Mouse (Mus musculus): Measurements from ENCODE around the gene Lrig2. TPM values are rescaled to one million over a fixed set of nuclear protein-coding genes. Genes with fewer than 3 reads are reported as not detected.

Lrig2 gene
- polyA plus RNA-seq, 1 experiment: 4.8 TPM

DNA sequence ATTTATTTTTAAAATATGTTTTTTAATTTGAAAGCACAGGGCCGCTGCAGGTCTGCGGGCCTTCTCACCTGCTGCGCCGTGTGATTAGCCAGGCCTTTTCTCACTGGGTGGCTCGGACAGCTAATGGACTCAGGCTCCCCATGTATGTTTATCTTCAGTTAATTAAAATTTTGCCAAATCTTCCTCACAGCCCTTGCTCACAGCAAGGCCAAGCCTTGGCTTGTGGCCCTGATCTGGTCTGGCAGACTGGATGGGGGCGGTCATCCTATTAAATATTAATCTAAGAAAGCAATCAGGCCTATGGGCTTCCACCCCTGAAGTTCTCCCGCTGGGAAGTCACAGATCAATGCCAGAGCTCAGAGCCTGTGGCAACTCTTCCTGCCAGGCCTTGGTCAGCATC is 87.4 kb downstream of the Lrig2 start:
- Histone ChIP-seq H3K36me3 (ENCODE audit: control insufficient read depth, insufficient read depth) (no peaks in the 10 kb centered on the region), H3K4me3 (no peak overlapping the region), H3K27me3 (ENCODE audit: control insufficient read depth, insufficient read depth, insufficient read length) (no peaks in the 10 kb centered on the region), H3K79me2 (ENCODE audit: control insufficient read depth, insufficient read depth) (no peaks in the 10 kb centered on the region), H3K4me2 (ENCODE audit: low read depth) (no peak overlapping the region), H3ac (ENCODE audit: control insufficient read depth, insufficient read length) (no peak overlapping the region)
- no peak for TF ChIP-seq SRF (IDR thresholded peaks at IDR 0.05; ENCODE audit: control insufficient read depth, insufficient read length, low read depth)
- TF ChIP-seq MYOG (IDR thresholded peaks at IDR 0.05; ENCODE audit: control insufficient read depth in 1 of 3, insufficient read depth in 1 of 3, insufficient read length in 2 of 3, low read depth in 2 of 3): no peak
- no peak for TF ChIP-seq POLR2AphosphoS2 (IDR thresholded peaks at IDR 0.05; ENCODE audit: insufficient read length, low read depth)
- no peak for TF ChIP-seq CEBPB (IDR thresholded peaks at IDR 0.05; ENCODE audit: insufficient read depth, poor library complexity, severe bottlenecking)
- no peak for TF ChIP-seq TCF12 (IDR thresholded peaks at IDR 0.05; ENCODE audit: insufficient read depth, poor library complexity, severe bottlenecking)
- TF ChIP-seq TCF3 (IDR thresholded peaks at IDR 0.05; ENCODE audit: insufficient read length, low read depth): no peak
- no peak for TF ChIP-seq POLR2A (IDR thresholded peaks at IDR 0.05; ENCODE audit: insufficient read length, low read depth)
- TF ChIP-seq E2F4 (IDR thresholded peaks at IDR 0.05; ENCODE audit: insufficient read depth): no peak
- TF ChIP-seq MYOD1 (IDR thresholded peaks at IDR 0.05; ENCODE audit: control insufficient read depth in 1 of 3, insufficient read length in 2 of 3, low read depth in 2 of 3): no peak
- no peak for TF ChIP-seq MAX (IDR thresholded peaks at IDR 0.05; ENCODE audit: low read depth)
- no peak for TF ChIP-seq REST (IDR thresholded peaks at IDR 0.05; ENCODE audit: insufficient read depth, insufficient read length)
- no peak for TF ChIP-seq USF1 (IDR thresholded peaks at IDR 0.05; ENCODE audit: low read depth)

DNA sequence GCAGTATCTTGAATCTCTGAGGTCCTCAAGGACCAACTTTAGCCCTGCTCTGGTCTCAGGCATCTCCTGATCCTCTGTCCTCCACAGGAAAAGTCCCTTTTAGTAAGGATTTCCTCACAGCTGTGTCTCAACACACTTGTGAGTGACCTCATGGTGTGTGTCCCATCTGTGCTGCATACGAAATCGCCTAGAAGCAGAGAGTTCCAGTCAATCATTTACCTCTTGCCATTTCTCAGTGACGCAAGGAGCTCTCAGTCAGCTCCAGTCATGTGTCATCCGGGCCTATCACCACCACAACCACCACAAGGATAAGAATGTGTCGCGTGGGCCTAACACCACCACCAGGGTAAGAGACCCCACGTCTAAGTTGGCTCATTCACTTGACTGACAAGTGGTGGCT is 90.8 kb downstream of the Lrig2 start:
- no peak overlapping the region for H3ac ChIP-seq (ENCODE audit: control insufficient read depth, insufficient read length)
- H3K79me2 ChIP-seq (ENCODE audit: control insufficient read depth, insufficient read depth): no peaks in the 10 kb centered on the region
- H3K4me2 ChIP-seq (ENCODE audit: low read depth): no peak overlapping the region
- no peak overlapping the region for H3K4me3 ChIP-seq
- H3K27me3 ChIP-seq (ENCODE audit: control insufficient read depth, insufficient read depth, insufficient read length): no peaks in the 10 kb centered on the region
- H3K36me3 ChIP-seq (ENCODE audit: control insufficient read depth, insufficient read depth): no peaks in the 10 kb centered on the region
- TF ChIP-seq TCF12 (IDR thresholded peaks at IDR 0.05; ENCODE audit: insufficient read depth, poor library complexity, severe bottlenecking) (no peak), CEBPB (IDR thresholded peaks at IDR 0.05; ENCODE audit: insufficient read depth, poor library complexity, severe bottlenecking) (no peak), E2F4 (IDR thresholded peaks at IDR 0.05; ENCODE audit: insufficient read depth) (no peak), MAX (IDR thresholded peaks at IDR 0.05; ENCODE audit: low read depth) (no peak), POLR2AphosphoS2 (IDR thresholded peaks at IDR 0.05; ENCODE audit: insufficient read length, low read depth) (no peak), POLR2A (IDR thresholded peaks at IDR 0.05; ENCODE audit: insufficient read length, low read depth) (no peak), USF1 (IDR thresholded peaks at IDR 0.05; ENCODE audit: low read depth) (no peak), MYOG (IDR thresholded peaks at IDR 0.05; ENCODE audit: control insufficient read depth in 1 of 3, insufficient read depth in 1 of 3, insufficient read length in 2 of 3, low read depth in 2 of 3) (no peak), MYOD1 (IDR thresholded peaks at IDR 0.05; ENCODE audit: control insufficient read depth in 1 of 3, insufficient read length in 2 of 3, low read depth in 2 of 3) (no peak), SRF (IDR thresholded peaks at IDR 0.05; ENCODE audit: control insufficient read depth, insufficient read length, low read depth) (no peak), TCF3 (IDR thresholded peaks at IDR 0.05; ENCODE audit: insufficient read length, low read depth) (no peak), REST (IDR thresholded peaks at IDR 0.05; ENCODE audit: insufficient read depth, insufficient read length) (no peak)

DNA sequence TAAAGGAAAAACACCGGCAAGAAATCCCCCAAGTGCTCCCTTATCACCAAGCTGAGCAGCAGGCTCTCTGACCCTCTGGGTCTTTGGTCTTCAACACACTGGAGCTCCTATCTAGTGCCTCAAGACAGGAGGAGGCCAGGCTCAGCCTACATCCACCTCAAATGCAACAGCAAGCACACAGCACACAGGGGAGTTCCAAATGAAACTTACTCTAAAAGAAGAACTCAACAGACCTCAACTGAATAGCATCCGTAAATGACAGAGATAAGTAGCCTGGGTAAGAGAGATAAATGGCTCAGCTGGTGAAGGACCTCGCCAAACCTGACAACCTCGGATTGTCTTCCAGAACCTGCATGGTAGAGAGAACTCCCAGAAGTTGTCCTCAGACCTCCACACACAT is 91.7 kb downstream of the Lrig2 start:
- no peak for TF ChIP-seq MAX (IDR thresholded peaks at IDR 0.05; ENCODE audit: low read depth)
- TF ChIP-seq POLR2A (IDR thresholded peaks at IDR 0.05; ENCODE audit: insufficient read length, low read depth): no peak
- no peak for TF ChIP-seq REST (IDR thresholded peaks at IDR 0.05; ENCODE audit: insufficient read depth, insufficient read length)
- no peak for TF ChIP-seq CEBPB (IDR thresholded peaks at IDR 0.05; ENCODE audit: insufficient read depth, poor library complexity, severe bottlenecking)
- TF ChIP-seq USF1 (IDR thresholded peaks at IDR 0.05; ENCODE audit: low read depth): no peak
- TF ChIP-seq POLR2AphosphoS2 (IDR thresholded peaks at IDR 0.05; ENCODE audit: insufficient read length, low read depth): no peak
- no peak for TF ChIP-seq MYOG (IDR thresholded peaks at IDR 0.05; ENCODE audit: control insufficient read depth in 1 of 3, insufficient read depth in 1 of 3, insufficient read length in 2 of 3, low read depth in 2 of 3)
- TF ChIP-seq TCF12 (IDR thresholded peaks at IDR 0.05; ENCODE audit: insufficient read depth, poor library complexity, severe bottlenecking): no peak
- TF ChIP-seq TCF3 (IDR thresholded peaks at IDR 0.05; ENCODE audit: insufficient read length, low read depth): no peak
- no peak for TF ChIP-seq SRF (IDR thresholded peaks at IDR 0.05; ENCODE audit: control insufficient read depth, insufficient read length, low read depth)
- no peak for TF ChIP-seq E2F4 (IDR thresholded peaks at IDR 0.05; ENCODE audit: insufficient read depth)
- no peak for TF ChIP-seq MYOD1 (IDR thresholded peaks at IDR 0.05; ENCODE audit: control insufficient read depth in 1 of 3, insufficient read length in 2 of 3, low read depth in 2 of 3)
- Histone ChIP-seq H3K4me3 (no peak overlapping the region), H3K4me2 (ENCODE audit: low read depth) (no peak overlapping the region), H3K36me3 (ENCODE audit: control insufficient read depth, insufficient read depth) (no peaks in the 10 kb centered on the region), H3ac (ENCODE audit: control insufficient read depth, insufficient read length) (no peak overlapping the region), H3K27me3 (ENCODE audit: control insufficient read depth, insufficient read depth, insufficient read length) (no peaks in the 10 kb centered on the region), H3K79me2 (ENCODE audit: control insufficient read depth, insufficient read depth) (no peaks in the 10 kb centered on the region)

DNA sequence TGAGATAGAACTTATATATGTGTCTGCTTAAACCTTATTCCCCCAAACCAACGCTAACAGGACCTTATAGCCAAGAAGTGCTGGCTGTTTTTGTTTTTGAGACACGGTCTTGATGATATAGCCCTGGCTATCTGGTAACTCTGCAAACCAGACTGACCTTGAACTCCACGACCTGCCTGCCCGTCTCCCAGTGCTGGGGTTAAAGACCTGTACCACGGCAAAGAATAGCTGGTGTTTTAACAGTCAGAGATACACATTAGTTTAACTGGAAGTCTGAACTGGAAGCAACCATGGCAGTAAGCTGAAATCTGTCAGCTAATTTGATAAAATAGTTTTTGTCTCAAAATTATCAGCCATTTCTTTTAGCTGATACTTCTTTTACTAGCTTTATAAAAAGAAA is 94.9 kb downstream of the Lrig2 start:
- H3K27me3 ChIP-seq (ENCODE audit: control insufficient read depth, insufficient read depth, insufficient read length): no peaks in the 10 kb centered on the region
- H3K4me3 ChIP-seq: no peak overlapping the region
- H3K79me2 ChIP-seq (ENCODE audit: control insufficient read depth, insufficient read depth): no peaks in the 10 kb centered on the region
- no peak for TF ChIP-seq REST (IDR thresholded peaks at IDR 0.05; ENCODE audit: insufficient read depth, insufficient read length)
- TF ChIP-seq MAX (IDR thresholded peaks at IDR 0.05; ENCODE audit: low read depth): no peak
- TF ChIP-seq E2F4 (IDR thresholded peaks at IDR 0.05; ENCODE audit: insufficient read depth): no peak
- TF ChIP-seq USF1 (IDR thresholded peaks at IDR 0.05; ENCODE audit: low read depth): no peak
- TF ChIP-seq POLR2AphosphoS2 (IDR thresholded peaks at IDR 0.05; ENCODE audit: insufficient read length, low read depth): no peak
- TF ChIP-seq TCF3 (IDR thresholded peaks at IDR 0.05; ENCODE audit: insufficient read length, low read depth): no peak
- TF ChIP-seq CEBPB (IDR thresholded peaks at IDR 0.05; ENCODE audit: insufficient read depth, poor library complexity, severe bottlenecking): no peak
- TF ChIP-seq TCF12 (IDR thresholded peaks at IDR 0.05; ENCODE audit: insufficient read depth, poor library complexity, severe bottlenecking): no peak
- no peak for TF ChIP-seq MYOG (IDR thresholded peaks at IDR 0.05; ENCODE audit: control insufficient read depth in 1 of 3, insufficient read depth in 1 of 3, insufficient read length in 2 of 3, low read depth in 2 of 3)
- TF ChIP-seq SRF (IDR thresholded peaks at IDR 0.05; ENCODE audit: control insufficient read depth, insufficient read length, low read depth): no peak
- TF ChIP-seq POLR2A (IDR thresholded peaks at IDR 0.05; ENCODE audit: insufficient read length, low read depth): no peak
- TF ChIP-seq MYOD1 (IDR thresholded peaks at IDR 0.05; ENCODE audit: control insufficient read depth in 1 of 3, insufficient read length in 2 of 3, low read depth in 2 of 3): no peak
- no peaks in the 10 kb centered on the region for H3K36me3 ChIP-seq (ENCODE audit: control insufficient read depth, insufficient read depth)
- H3K4me2 ChIP-seq (ENCODE audit: low read depth): no peak overlapping the region
- H3ac ChIP-seq (ENCODE audit: control insufficient read depth, insufficient read length): no peak overlapping the region

All from myocyte (in vitro differentiated cells).